ENCODE assay signal across 8 mouse cellular contexts in genomic region chr19:46349550-46349949, GRCm38 (mm10). TPM values are rescaled to one million over a fixed set of nuclear protein-coding genes. Genes with fewer than 3 reads are reported as not detected.
A peak's percentile ranks its signal among the peaks of the same experiment; 100 is the strongest.
DNase-seq lines count a peak whose midpoint lies in the region; ATAC-seq and TF ChIP-seq lines count a peak whose summit lies in the region.

No protein-coding gene starts in this region.

- peak overlapping the region; percentile 93 for H3K4me3 ChIP-seq in megakaryocyte, embryonic 14.5 days (replicated peaks)
- peak overlapping the region; percentile 71 for H3K4me3 ChIP-seq in liver, embryonic 12.5 days
- H3K4me3 ChIP-seq in stomach, postnatal 0 days (ENCODE audit: low read depth, low read length), result peak overlapping the region; percentile 63

- WGBS in liver, embryonic 12.5 days (ENCODE audit: insufficient replicate concordance), result 43% methylated on average over 6 of the region's 6 CpGs
- 27% methylated on average over 6 of the region's 6 CpGs for WGBS in stomach, postnatal 0 days

- peaks cover 33% of the 10 kb centered on the region for H3K4me1 ChIP-seq in megakaryocyte, embryonic 14.5 days
- H3K4me1 ChIP-seq in liver, embryonic 12.5 days, result peaks cover 52% of the 10 kb centered on the region
- peaks cover 4% of the 10 kb centered on the region; the same call in 1 of the 2 replicates for H3K4me1 ChIP-seq in stomach, postnatal 0 days (replicated peaks; ENCODE audit: control insufficient read depth, insufficient read depth)

- peaks cover 82% of the 10 kb centered on the region for H3K27me3 ChIP-seq in megakaryocyte, embryonic 14.5 days (replicated peaks)
- peaks cover 47% of the 10 kb centered on the region for H3K27me3 ChIP-seq in liver, embryonic 12.5 days (replicated peaks)
- no peaks in the 10 kb centered on the region for H3K27me3 ChIP-seq in stomach, postnatal 0 days (ENCODE audit: control insufficient read depth, insufficient read depth, low read length)

- H3K36me3 ChIP-seq in megakaryocyte, embryonic 14.5 days (replicated peaks; ENCODE audit: low read length), result no peaks in the 10 kb centered on the region
- no peaks in the 10 kb centered on the region for H3K36me3 ChIP-seq in liver, embryonic 12.5 days
- no peaks in the 10 kb centered on the region for H3K36me3 ChIP-seq in stomach, postnatal 0 days (ENCODE audit: control insufficient read depth, insufficient read depth, low read length)

- peaks cover 8% of the 10 kb centered on the region for H3K9me3 ChIP-seq in megakaryocyte, embryonic 14.5 days
- no peaks in the 10 kb centered on the region for H3K9me3 ChIP-seq in liver, embryonic 12.5 days (replicated peaks)
- no peaks in the 10 kb centered on the region for H3K9me3 ChIP-seq in stomach, postnatal 0 days (ENCODE audit: control insufficient read depth, low read length)

- ATAC-seq in cerebellum, adult (ENCODE audit: insufficient number of reproducible peaks, low FRiP score, low TSS enrichment), result 0 out of 2 replicates have a peak, but pooled peaks have one; percentile 1
- ATAC-seq in megakaryocyte, adult 5-6 weeks (ENCODE audit: poor library complexity, severe bottlenecking), result no peak
- no peak for ATAC-seq in liver, embryonic 12.5 days
- no peak for ATAC-seq in stomach, postnatal 0 days (ENCODE audit: low FRiP score, low TSS enrichment)

- peak overlapping the region; percentile 97 for H3K4me2 ChIP-seq in liver, embryonic 12.5 days
- H3K4me2 ChIP-seq in stomach, postnatal 0 days (replicated peaks; ENCODE audit: low read depth), result peak overlapping the region; percentile 96

- no peak for DNase-seq in cerebellum, postnatal 25 days
- no peak for DNase-seq in stomach, postnatal 0 days (ENCODE audit: low spot score)
- no peak for DNase-seq in ovary, postnatal 14 days (ENCODE audit: low spot score)
- no peak for DNase-seq in left cerebral cortex, postnatal 14 days (ENCODE audit: low spot score in 2 of 2)

- TF ChIP-seq EP300 in stomach, postnatal 0 days (optimal IDR thresholded peaks at IDR 0.05), result no peak

- H3K9ac ChIP-seq in liver, embryonic 12.5 days, result peak overlapping the region; percentile 73; the same call in 1 of the 2 replicates
- peak overlapping the region; percentile 78 for H3K9ac ChIP-seq in stomach, postnatal 0 days (ENCODE audit: low read length)

- TF ChIP-seq CTCF in stomach, postnatal 0 days (IDR thresholded peaks at IDR 0.05; ENCODE audit: low read depth), result no peak

- intact Hi-C loops in left cerebral cortex, postnatal 14 days (cut with DNase I), result no loop called here

- H3K27ac ChIP-seq in liver, embryonic 12.5 days, result no peak overlapping the region
- H3K27ac ChIP-seq in stomach, postnatal 0 days (replicated peaks), result 0 out of 2 replicates have a peak overlapping the region, but pooled peaks have one; percentile 49

RNA-seq across cellular contexts. Expression of gene 2310034G01Rik, which starts 0.6 kb away (rescaled TPM):
- polyA plus RNA-seq in megakaryocyte, embryonic 14.5 days (2012; ENCODE audit: insufficient read depth, low replicate concordance), result 0.32 TPM in 1 of 2 replicates, not detected in the other
- 0.18 TPM in 1 of 2 replicates, not detected in the other for total RNA-seq in megakaryocyte, adult 5-6 weeks (2015)
- 0.48 and 0.53 TPM in 2 replicates for total RNA-seq in megakaryocyte, adult 5-6 weeks (2017)
- polyA plus RNA-seq in liver, embryonic 12.5 days (2016; fragmentation: Nextera tagmentation; extraction: Ambion mirVana), result 0.37 and 0.41 TPM in 2 replicates
- polyA plus RNA-seq in stomach, postnatal 0 days (2015; fragmentation: Nextera tagmentation; extraction: Ambion mirVana), result 1.6 and 1.7 TPM in 2 replicates
- total RNA-seq in left cerebral cortex, postnatal 14 days (2021), result 1 to 10 TPM in 1 of 2 experiments, under 1 TPM in 1; 0.94 to 1.1 TPM

RNA-seq across cellular contexts. Expression of gene Mfsd13a, which starts 8.6 kb away (rescaled TPM):
- 8.8 and 9.9 TPM in 2 replicates for polyA plus RNA-seq in megakaryocyte, embryonic 14.5 days (2012; ENCODE audit: insufficient read depth, low replicate concordance)
- total RNA-seq in megakaryocyte, adult 5-6 weeks (2015), result 17.2 and 18.1 TPM in 2 replicates
- 8.1 and 11.7 TPM in 2 replicates for total RNA-seq in megakaryocyte, adult 5-6 weeks (2017)
- polyA plus RNA-seq in liver, embryonic 12.5 days (2016; fragmentation: Nextera tagmentation; extraction: Ambion mirVana), result 13.2 and 14.5 TPM in 2 replicates
- polyA plus RNA-seq in stomach, postnatal 0 days (2015; fragmentation: Nextera tagmentation; extraction: Ambion mirVana), result 5.3 and 7.7 TPM in 2 replicates
- 10 to 100 TPM; 28.7 to 47.5 TPM for total RNA-seq in left cerebral cortex, postnatal 14 days (2021)

RNA-seq across cellular contexts. Expression of gene Cuedc2, which starts 11.0 kb away (rescaled TPM):
- 39.1 and 126 TPM in 2 replicates for polyA plus RNA-seq in megakaryocyte, embryonic 14.5 days (2012; ENCODE audit: insufficient read depth, low replicate concordance)
- total RNA-seq in megakaryocyte, adult 5-6 weeks (2015), result 31.3 and 33.1 TPM in 2 replicates
- 108 and 114 TPM in 2 replicates for total RNA-seq in megakaryocyte, adult 5-6 weeks (2017)
- 97.6 and 99.1 TPM in 2 replicates for polyA plus RNA-seq in liver, embryonic 12.5 days (2016; fragmentation: Nextera tagmentation; extraction: Ambion mirVana)
- polyA plus RNA-seq in stomach, postnatal 0 days (2015; fragmentation: Nextera tagmentation; extraction: Ambion mirVana), result 75.3 and 77.5 TPM in 2 replicates
- 100 to 1,000 TPM; 186 to 274 TPM for total RNA-seq in left cerebral cortex, postnatal 14 days (2021)

RNA-seq across cellular contexts. Expression of gene Fbxl15, which starts 21.6 kb away (rescaled TPM):
- 17.4 and 18.6 TPM in 2 replicates for polyA plus RNA-seq in megakaryocyte, embryonic 14.5 days (2012; ENCODE audit: insufficient read depth, low replicate concordance)
- 1.9 and 2.1 TPM in 2 replicates for total RNA-seq in megakaryocyte, adult 5-6 weeks (2015)
- total RNA-seq in megakaryocyte, adult 5-6 weeks (2017), result 1.3 and 1.8 TPM in 2 replicates
- 13.4 and 13.5 TPM in 2 replicates for polyA plus RNA-seq in liver, embryonic 12.5 days (2016; fragmentation: Nextera tagmentation; extraction: Ambion mirVana)
- polyA plus RNA-seq in stomach, postnatal 0 days (2015; fragmentation: Nextera tagmentation; extraction: Ambion mirVana), result 13.2 and 14.8 TPM in 2 replicates
- 10 to 100 TPM; 26.4 to 50.4 TPM for total RNA-seq in left cerebral cortex, postnatal 14 days (2021)

RNA-seq across cellular contexts. Expression of gene Psd, which starts 22.6 kb away (rescaled TPM):
- polyA plus RNA-seq in megakaryocyte, embryonic 14.5 days (2012; ENCODE audit: insufficient read depth, low replicate concordance), result 0.19 TPM in 1 of 2 replicates, not detected in the other
- 0.11 and 0.36 TPM in 2 replicates for total RNA-seq in megakaryocyte, adult 5-6 weeks (2015)
- not detected in 2 replicates for total RNA-seq in megakaryocyte, adult 5-6 weeks (2017)
- 10.7 and 11.3 TPM in 2 replicates for polyA plus RNA-seq in liver, embryonic 12.5 days (2016; fragmentation: Nextera tagmentation; extraction: Ambion mirVana)
- polyA plus RNA-seq in stomach, postnatal 0 days (2015; fragmentation: Nextera tagmentation; extraction: Ambion mirVana), result 44.9 and 59.2 TPM in 2 replicates
- total RNA-seq in left cerebral cortex, postnatal 14 days (2021), result 100 to 1,000 TPM; 580 to 627 TPM
